Mouse (Mus musculus): ENCODE results near the gene Adamts12. TPM values are rescaled to one million over a fixed set of nuclear protein-coding genes. Genes with fewer than 3 reads are reported as not detected.

Gene Adamts12
- polyA plus RNA-seq, 1 experiment from 2014 or later = 0.35 TPM

DNA sequence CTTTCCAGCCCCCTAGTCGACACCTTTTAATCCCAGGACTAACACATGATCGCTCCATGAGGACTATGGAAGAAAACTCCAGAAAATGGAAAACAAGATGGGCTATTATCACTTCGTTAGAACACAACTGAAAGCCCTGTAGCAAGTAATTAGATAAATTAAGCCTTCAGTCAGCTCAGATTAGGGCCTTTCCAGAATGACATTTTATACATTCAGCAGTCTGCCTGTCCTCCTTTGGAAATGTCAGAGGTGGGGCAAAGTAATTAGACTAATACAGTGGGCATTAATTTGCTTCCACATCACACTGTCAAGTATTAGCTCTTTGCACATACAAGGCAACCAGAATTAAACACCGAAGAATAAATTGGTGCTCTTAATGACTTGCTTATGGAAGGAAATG, 233.4 kb downstream of the Adamts12 start:
- 57% methylated on average over 4 of the region's 4 CpGs for WGBS (ENCODE audit: insufficient replicate concordance)
- Histone ChIP-seq H3K4me3 (replicated peaks) (no peak overlapping the region), H3K36me3 (replicated peaks) (no peaks in the 10 kb centered on the region), H3K9me3 (replicated peaks) (no peaks in the 10 kb centered on the region), H3K27ac (replicated peaks) (no peak overlapping the region), H3K4me2 (no peak overlapping the region), H3K4me1 (replicated peaks) (no peaks in the 10 kb centered on the region), H3K9ac (no peak overlapping the region), H3K27me3 (no peaks in the 10 kb centered on the region)
- ATAC-seq (ENCODE audit: insufficient read depth) = no peak

DNA sequence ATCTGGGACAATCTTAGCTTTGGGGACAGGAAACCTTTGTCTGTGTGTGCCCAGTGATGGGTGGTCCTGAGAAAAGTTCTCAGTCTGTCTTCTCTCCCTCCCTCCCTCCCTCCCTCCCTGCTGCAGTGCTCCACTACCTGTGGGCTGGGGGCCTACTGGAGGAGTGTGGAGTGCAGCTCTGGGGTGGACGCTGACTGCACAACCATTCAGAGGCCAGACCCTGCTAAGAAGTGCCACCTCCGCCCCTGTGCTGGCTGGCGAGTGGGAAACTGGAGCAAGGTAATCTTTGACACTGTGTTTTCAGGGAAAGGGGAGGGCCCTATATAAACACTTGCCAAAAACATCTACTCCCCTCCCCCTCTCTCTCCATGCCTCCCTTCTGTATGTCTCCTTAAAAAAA, 252.5 kb downstream of the Adamts12 start:
- ATAC-seq (ENCODE audit: insufficient read depth) = no peak
- no peaks in the 10 kb centered on the region for H3K36me3 ChIP-seq (replicated peaks)
- H3K4me2 ChIP-seq = no peak overlapping the region
- H3K27me3 ChIP-seq = no peaks in the 10 kb centered on the region
- H3K9me3 ChIP-seq (replicated peaks) = no peaks in the 10 kb centered on the region
- WGBS (ENCODE audit: insufficient replicate concordance) = 39% methylated on average over 3 of the region's 3 CpGs
- H3K4me1 ChIP-seq (replicated peaks) = no peaks in the 10 kb centered on the region; the same call in 1 of the 2 replicates
- H3K9ac ChIP-seq = no peak overlapping the region
- H3K27ac ChIP-seq (replicated peaks) = no peak overlapping the region
- no peak overlapping the region for H3K4me3 ChIP-seq (replicated peaks)

DNA sequence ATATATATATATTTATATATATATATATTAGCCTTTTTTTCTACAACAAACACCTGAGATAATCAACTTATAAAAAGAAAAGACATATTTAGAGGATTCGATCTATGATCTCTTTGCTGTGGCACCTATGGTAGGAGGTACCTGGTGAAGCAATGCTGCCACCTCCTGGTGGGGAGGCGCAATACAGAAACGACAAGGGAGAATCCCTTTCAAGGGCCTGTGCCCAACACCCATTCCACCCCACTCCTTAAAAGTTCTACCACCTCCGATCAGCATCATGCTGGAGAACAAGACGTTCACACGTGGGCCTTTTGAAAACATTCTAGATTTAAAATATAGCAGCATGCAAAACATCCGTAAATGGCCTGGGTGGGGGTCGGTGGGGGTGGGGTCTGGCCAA, 255.9 kb downstream of the Adamts12 start:
- no peak overlapping the region for H3K4me2 ChIP-seq
- H3K9me3 ChIP-seq (replicated peaks) = no peaks in the 10 kb centered on the region
- H3K4me3 ChIP-seq (replicated peaks) = no peak overlapping the region
- no peaks in the 10 kb centered on the region; the same call in 1 of the 2 replicates for H3K4me1 ChIP-seq (replicated peaks)
- no peaks in the 10 kb centered on the region for H3K27me3 ChIP-seq
- WGBS (ENCODE audit: insufficient replicate concordance) = 24% methylated on average over 8 of the region's 8 CpGs
- no peak overlapping the region for H3K9ac ChIP-seq
- no peaks in the 10 kb centered on the region for H3K36me3 ChIP-seq (replicated peaks)
- ATAC-seq (ENCODE audit: insufficient read depth) = no peak
- no peak overlapping the region for H3K27ac ChIP-seq (replicated peaks)

DNA sequence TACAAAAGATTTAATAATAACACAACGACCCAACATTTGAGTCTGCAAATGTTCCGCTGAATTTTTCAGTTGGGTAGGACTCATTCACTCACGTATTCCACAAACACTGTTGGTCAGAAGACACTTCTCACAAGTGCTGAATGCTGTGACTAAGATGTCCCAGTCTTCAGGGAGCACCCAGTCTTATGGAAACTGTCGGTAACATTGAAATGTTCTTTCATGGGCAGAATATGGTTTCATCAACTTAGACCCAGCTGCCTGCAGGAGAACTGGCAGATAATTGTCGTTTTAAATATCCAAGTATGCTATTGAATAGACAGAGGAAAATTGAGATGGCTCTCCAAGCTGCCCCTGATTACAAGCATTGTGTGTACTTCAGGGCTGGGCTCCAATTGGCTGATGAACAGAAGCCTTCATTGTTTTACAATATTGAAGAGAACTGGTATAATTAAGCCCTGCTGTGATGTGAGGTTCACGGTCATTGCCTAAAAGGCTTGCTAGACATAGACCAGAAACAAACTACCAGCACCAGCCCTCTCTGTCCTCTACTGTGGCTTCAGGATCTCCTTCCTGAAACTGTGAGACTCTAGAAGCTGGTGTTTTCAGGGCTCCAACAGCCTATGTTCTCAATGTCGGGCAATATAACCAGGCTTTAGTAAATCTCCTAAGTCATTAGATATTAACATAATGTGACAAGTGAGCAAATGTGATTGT, 275.0 kb downstream of the Adamts12 start:
- 67% methylated on average over 7 of the region's 7 CpGs for WGBS (ENCODE audit: insufficient replicate concordance)
- Histone ChIP-seq H3K9ac (no peak overlapping the region), H3K27me3 (no peaks in the 10 kb centered on the region), H3K36me3 (replicated peaks) (no peaks in the 10 kb centered on the region), H3K4me1 (replicated peaks) (no peaks in the 10 kb centered on the region), H3K4me3 (replicated peaks) (no peak overlapping the region), H3K27ac (replicated peaks) (no peak overlapping the region), H3K4me2 (no peak overlapping the region), H3K9me3 (replicated peaks) (no peaks in the 10 kb centered on the region)
- ATAC-seq (ENCODE audit: insufficient read depth) = no peak

DNA sequence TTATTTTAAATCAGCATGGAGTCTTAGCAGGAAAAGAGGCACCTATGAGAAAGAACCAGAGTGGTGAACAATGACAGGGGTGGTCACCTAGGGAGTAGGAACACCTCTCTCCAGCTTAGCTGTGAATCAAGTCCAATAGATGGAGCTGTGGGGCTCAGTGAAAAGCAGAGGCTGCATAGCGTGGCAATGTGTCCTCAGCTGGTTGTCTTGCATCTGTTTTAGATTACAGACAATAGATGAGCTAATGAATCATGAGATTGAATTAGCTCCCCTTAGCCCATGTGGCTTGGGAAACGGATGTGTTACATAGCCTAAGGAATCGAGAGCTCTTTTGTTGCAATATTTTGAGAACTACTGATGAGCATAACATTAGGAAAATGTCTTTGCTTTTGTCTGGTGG, 291.3 kb downstream of the Adamts12 start:
- H3K9ac ChIP-seq = no peak overlapping the region
- no peak overlapping the region for H3K4me3 ChIP-seq (replicated peaks)
- H3K4me2 ChIP-seq = no peak overlapping the region
- H3K36me3 ChIP-seq (replicated peaks) = no peaks in the 10 kb centered on the region
- H3K4me1 ChIP-seq (replicated peaks) = no peaks in the 10 kb centered on the region
- H3K27me3 ChIP-seq = no peaks in the 10 kb centered on the region
- no peak for ATAC-seq (ENCODE audit: insufficient read depth)
- no peak overlapping the region for H3K27ac ChIP-seq (replicated peaks)
- WGBS (ENCODE audit: insufficient replicate concordance) = 54% methylated on average over 3 of the region's 3 CpGs
- H3K9me3 ChIP-seq (replicated peaks) = no peaks in the 10 kb centered on the region

DNA sequence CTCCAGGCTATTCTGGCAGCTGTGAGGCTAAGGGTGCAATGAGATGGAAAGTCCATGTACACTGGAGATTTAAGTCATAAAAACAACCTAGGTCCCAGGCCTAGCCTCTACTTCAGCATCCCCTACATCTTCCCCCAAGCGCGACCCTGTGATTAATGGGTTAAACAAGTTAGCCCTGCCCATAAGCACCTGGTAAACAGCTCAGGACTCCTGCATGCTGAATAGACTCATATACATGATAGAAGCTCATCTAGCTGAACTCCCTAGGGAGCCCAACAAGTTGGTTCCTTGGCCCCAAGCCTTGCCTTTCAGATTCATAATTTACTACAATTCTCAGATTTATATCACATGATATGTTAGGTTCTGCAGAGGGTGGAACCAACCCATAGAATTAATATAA, 292.9 kb downstream of the Adamts12 start:
- WGBS (ENCODE audit: insufficient replicate concordance) = 83% methylated on average over 2 of the region's 2 CpGs
- Histone ChIP-seq H3K4me1 (replicated peaks) (no peaks in the 10 kb centered on the region), H3K9ac (no peak overlapping the region), H3K4me3 (replicated peaks) (no peak overlapping the region), H3K27me3 (no peaks in the 10 kb centered on the region), H3K36me3 (replicated peaks) (no peaks in the 10 kb centered on the region), H3K9me3 (replicated peaks) (no peaks in the 10 kb centered on the region), H3K4me2 (no peak overlapping the region), H3K27ac (replicated peaks) (no peak overlapping the region)
- no peak for ATAC-seq (ENCODE audit: insufficient read depth)

DNA sequence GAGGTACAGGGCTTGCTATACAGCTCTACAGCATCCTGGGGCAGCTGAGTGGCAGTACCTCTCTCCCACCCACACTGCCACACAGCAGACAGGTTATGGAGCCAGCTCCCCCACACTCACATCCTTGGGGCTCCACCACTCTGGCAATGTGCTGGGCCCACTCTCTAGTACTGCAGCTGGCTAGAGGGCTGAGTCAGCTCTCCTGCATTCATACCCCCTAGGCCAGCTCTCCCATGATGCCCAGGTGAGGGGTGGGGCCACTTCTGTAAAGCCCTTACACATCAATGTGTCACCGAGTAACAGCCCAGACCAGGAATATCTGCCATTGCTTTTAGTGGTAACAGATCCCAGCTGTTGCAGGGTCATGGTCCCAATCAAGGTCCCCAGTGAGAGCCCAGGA, 296.3 kb downstream of the Adamts12 start:
- H3K27me3 ChIP-seq = no peaks in the 10 kb centered on the region
- no peaks in the 10 kb centered on the region for H3K36me3 ChIP-seq (replicated peaks)
- H3K4me2 ChIP-seq = no peak overlapping the region
- 71% methylated on average over 1 of the region's 1 CpGs for WGBS (ENCODE audit: insufficient replicate concordance)
- H3K9ac ChIP-seq = no peak overlapping the region
- no peak for ATAC-seq (ENCODE audit: insufficient read depth)
- H3K27ac ChIP-seq (replicated peaks) = no peak overlapping the region
- H3K4me3 ChIP-seq (replicated peaks) = no peak overlapping the region
- no peaks in the 10 kb centered on the region for H3K4me1 ChIP-seq (replicated peaks)
- no peaks in the 10 kb centered on the region for H3K9me3 ChIP-seq (replicated peaks)

DNA sequence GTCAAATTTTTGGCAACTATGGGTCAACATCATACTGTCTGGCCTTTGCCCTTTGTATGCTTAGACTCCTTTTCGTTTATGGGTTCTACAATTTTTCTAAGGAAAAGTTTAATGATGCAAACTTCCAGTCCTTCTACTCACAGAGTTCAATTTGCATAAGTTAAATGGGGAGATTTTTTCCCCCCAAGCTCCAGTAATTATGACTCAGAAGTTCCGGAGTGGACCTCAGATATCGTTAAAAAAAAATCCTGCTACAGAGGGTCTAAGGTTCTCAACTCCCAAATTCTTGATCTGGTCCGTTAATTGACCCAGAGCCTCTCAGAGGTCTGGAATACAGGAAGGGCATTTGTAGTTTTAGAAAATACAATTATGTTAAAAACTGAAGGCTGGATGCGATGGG, 297.2 kb downstream of the Adamts12 start:
- no peaks in the 10 kb centered on the region for H3K36me3 ChIP-seq (replicated peaks)
- no peak overlapping the region for H3K27ac ChIP-seq (replicated peaks)
- WGBS (ENCODE audit: insufficient replicate concordance) = 52% methylated on average over 5 of the region's 5 CpGs
- no peak overlapping the region for H3K4me3 ChIP-seq (replicated peaks)
- H3K27me3 ChIP-seq = no peaks in the 10 kb centered on the region
- ATAC-seq (ENCODE audit: insufficient read depth) = no peak
- no peak overlapping the region for H3K4me2 ChIP-seq
- no peaks in the 10 kb centered on the region for H3K4me1 ChIP-seq (replicated peaks)
- no peaks in the 10 kb centered on the region for H3K9me3 ChIP-seq (replicated peaks)
- H3K9ac ChIP-seq = no peak overlapping the region

DNA sequence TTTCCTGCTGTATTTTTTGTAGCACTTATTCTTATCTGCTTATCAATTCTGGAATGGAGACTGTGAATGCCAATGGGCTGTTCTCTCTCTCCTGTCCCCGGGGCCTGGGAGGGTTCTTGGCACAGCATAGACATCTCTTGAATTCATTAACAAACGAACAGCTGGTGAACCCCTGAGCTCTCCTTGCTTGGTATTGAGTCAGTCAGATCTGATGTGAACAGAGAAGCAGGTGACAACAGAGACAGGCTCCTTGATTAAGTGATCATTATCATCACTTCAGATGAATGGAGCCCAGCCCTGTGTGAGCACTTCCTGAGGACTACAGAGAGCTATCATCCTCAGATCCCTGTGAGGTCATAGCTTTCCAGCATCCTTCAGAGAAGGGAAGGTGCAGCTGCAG, 299.5 kb downstream of the Adamts12 start:
- Histone ChIP-seq H3K4me1 (replicated peaks) (no peaks in the 10 kb centered on the region), H3K4me2 (no peak overlapping the region), H3K9ac (no peak overlapping the region), H3K27me3 (no peaks in the 10 kb centered on the region), H3K36me3 (replicated peaks) (no peaks in the 10 kb centered on the region), H3K9me3 (replicated peaks) (no peaks in the 10 kb centered on the region), H3K27ac (replicated peaks) (no peak overlapping the region), H3K4me3 (replicated peaks) (no peak overlapping the region)
- ATAC-seq (ENCODE audit: insufficient read depth) = no peak
- WGBS (ENCODE audit: insufficient replicate concordance) = 29% methylated on average over 2 of the region's 2 CpGs

DNA sequence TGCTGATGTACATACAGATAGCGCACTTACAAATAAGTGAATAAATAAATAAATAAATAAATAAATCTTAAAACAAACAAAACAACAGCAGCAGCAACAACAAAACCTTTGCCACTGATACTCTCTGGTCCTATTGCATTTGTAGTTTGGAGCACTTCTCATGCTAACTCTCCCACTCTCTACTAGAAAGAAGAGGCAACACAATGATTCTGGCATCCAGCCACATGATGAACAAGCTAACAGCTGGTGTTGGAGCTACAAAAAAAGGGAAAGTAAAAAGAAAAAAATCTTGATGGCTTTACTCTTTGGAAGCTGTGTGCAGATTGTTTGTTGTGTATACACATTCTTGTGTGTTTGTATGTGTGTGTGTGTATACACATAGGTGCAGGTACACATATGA, 300.2 kb downstream of the Adamts12 start:
- H3K36me3 ChIP-seq (replicated peaks) = no peaks in the 10 kb centered on the region
- ATAC-seq (ENCODE audit: insufficient read depth) = no peak
- H3K27ac ChIP-seq (replicated peaks) = no peak overlapping the region
- no peak overlapping the region for H3K4me2 ChIP-seq
- H3K4me3 ChIP-seq (replicated peaks) = no peak overlapping the region
- no peaks in the 10 kb centered on the region for H3K9me3 ChIP-seq (replicated peaks)
- no peaks in the 10 kb centered on the region for H3K27me3 ChIP-seq
- no peak overlapping the region for H3K9ac ChIP-seq
- WGBS (ENCODE audit: insufficient replicate concordance) = 74% methylated on average over 1 of the region's 1 CpGs
- no peaks in the 10 kb centered on the region for H3K4me1 ChIP-seq (replicated peaks)

DNA sequence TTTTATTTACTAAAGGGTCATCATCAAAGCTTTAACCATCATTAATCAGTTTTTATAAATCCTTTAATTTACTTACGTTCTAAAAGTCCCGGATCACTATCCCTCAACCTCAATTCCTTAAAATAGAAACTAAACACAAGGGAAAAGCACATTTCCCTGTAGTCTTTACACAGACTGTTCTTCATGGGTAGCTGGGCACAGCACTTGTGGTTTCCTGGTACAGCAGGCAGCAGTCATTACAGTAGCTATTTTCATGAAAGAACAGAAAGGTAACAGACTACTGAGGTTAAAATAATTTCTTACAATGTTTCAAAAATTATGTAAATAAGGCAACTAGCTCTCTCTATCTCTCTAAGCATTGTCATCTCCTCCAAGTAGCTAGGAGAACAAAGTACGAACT, 305.0 kb downstream of the Adamts12 start:
- 63% methylated on average over 3 of the region's 3 CpGs for WGBS (ENCODE audit: insufficient replicate concordance)

DNA sequence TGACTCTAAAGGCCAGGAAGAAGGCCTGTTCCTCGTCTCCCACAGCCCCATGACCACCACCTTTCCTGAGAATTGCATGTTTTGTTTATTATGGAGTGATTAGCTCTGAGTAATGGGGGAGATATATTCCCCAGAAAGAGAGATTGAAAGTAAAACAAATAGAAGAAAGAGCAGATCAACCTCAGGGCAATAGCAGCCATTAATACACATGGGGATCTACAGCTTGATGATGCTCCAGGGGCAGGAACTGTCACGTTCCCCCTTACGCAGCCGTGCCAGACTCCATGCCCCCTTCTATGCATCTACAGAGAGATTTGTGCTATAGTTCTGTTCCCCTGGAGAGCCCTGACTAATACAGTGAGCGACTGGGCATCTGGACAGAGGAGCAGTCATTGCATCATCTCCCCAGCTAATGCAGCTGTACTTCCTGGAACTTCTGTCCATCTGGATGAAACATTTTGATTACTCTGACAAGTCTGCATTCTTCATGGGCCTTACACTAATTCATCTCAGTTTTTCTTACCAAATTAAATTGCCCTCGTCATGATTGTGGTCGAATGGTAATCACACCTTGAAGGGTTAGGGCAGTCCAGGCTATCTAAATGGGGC, 306.0 kb downstream of the Adamts12 start:
- H3K36me3 ChIP-seq (replicated peaks) = no peaks in the 10 kb centered on the region
- no peaks in the 10 kb centered on the region for H3K4me1 ChIP-seq (replicated peaks)
- no peak overlapping the region for H3K4me3 ChIP-seq (replicated peaks)
- no peak overlapping the region for H3K4me2 ChIP-seq
- no peaks in the 10 kb centered on the region for H3K27me3 ChIP-seq
- ATAC-seq (ENCODE audit: insufficient read depth) = no peak
- H3K27ac ChIP-seq (replicated peaks) = no peak overlapping the region
- no peak overlapping the region for H3K9ac ChIP-seq
- no peaks in the 10 kb centered on the region for H3K9me3 ChIP-seq (replicated peaks)
- 59% methylated on average over 7 of the region's 7 CpGs for WGBS (ENCODE audit: insufficient replicate concordance)

More for the DNA sequence above, 305.0 kb downstream of the Adamts12 start:
- Histone ChIP-seq H3K36me3 (replicated peaks) (no peaks in the 10 kb centered on the region), H3K27me3 (no peaks in the 10 kb centered on the region), H3K4me1 (replicated peaks) (no peaks in the 10 kb centered on the region), H3K4me3 (replicated peaks) (no peak overlapping the region), H3K27ac (replicated peaks) (no peak overlapping the region), H3K9ac (no peak overlapping the region), H3K9me3 (replicated peaks) (no peaks in the 10 kb centered on the region), H3K4me2 (no peak overlapping the region)
- no peak for ATAC-seq (ENCODE audit: insufficient read depth)
